Mouse (Mus musculus): ENCODE measurements around the gene Mex3a.

Gene Mex3a

DNA sequence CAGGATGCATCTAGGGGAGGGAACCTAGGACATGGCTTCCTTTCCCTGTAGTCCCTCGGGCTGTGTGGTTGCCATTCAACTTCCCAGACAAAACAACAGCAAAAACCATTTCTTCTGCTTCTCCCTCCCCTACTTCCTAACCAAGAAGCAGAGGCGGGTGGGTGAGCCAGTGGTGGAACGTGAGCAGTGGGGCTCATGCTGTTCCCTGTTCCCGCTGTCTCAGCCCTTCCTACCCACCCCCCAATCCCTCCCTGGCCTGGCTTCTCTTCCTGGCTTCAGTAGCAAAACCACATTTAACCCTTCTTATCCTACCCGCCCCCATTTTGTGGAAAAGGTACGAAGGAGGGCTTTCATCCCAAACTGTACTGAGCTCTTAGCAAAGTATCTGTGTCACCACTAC lies 27.1 kb upstream of the Mex3a start:
- in situ Hi-C loops (cut with MboI, MseI), result no loop called here

DNA sequence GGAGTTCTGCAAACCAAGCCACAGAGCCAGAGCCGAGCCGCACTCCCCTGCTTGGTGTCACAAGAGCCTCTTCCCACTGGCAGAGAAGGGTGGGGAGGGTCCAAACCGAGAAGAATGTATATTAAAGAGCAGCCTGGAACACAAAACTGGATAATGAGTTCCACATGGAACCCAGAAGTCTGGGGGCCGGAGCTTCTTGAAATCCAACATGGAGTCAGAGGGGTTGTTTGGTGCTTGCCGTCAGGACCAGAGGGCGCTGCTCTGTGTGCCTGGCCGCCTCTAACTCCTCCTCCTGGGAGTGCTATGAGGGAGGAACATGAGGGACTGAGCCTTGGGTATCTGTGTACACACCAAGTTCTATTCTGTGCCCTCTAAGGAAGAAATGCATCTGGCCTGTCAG lies 26.4 kb upstream of the Mex3a start:
- in situ Hi-C loops (cut with MboI, MseI), result no loop called here

DNA sequence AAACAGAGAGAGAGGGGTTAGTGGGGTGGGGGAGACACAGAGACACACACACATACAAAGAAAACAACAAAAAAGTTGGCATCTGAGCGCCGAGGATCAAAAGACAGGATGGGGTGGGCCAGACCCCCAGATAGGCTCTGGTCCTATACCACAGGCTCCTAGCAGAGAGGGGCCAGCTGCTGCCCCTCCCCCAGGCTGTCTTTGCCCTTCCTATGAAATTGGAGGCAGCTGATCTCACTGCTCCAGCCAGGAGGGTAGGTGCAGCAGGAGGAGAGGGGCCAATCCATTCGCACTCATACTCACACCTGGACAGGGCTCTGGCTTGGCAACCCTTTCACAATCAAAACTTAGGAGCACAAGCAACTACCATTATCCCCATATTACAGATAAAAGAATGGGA lies 22.9 kb upstream of the Mex3a start:
- in situ Hi-C loops (cut with MboI, MseI), result no loop called here

DNA sequence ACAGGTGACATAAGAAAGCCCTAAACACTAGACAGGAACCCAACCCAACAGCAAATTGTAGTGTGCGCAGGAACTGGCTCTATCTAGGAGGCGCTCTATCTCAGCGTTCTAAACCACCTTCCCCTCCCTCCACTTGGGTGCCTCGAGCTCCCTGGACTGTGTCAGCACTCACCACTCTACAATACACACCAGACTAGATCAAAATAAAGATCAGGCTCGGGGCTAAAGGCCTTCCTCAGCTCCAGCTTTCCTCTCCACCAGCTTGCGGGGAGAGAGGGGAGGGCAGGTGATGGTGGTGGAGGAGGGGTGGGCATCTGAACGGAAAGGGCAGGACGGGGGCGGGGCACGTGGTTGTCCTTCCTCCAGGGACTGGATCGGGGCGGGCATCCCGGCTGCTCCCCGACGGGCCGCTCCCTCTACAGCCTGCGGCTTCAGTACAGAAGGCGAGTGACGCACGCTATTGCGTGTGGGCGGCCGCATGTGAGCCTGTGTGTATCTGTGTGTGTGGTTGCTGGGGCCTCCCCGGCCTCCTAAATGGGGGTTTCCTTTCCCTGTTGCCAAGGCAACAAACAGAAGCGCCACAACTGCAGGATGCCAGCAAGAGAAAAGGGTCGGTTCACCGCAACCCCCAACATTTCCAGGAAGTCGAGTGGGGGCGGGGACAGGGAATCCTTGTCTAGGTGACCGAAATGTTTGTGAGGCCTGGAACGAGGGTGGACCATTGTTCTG lies 22.3 kb upstream of the Mex3a start, which contains the start of gene Lmna:
Lmna (minus strand) TSS at position 265 of the 729 bp plus-strand sequence.
- in situ Hi-C loops (cut with MboI, MseI), result loop anchor here (10.0 kb wide), 1 partner anchor 885 kb away; the partner anchor contains the start of gene Zbtb7b

DNA sequence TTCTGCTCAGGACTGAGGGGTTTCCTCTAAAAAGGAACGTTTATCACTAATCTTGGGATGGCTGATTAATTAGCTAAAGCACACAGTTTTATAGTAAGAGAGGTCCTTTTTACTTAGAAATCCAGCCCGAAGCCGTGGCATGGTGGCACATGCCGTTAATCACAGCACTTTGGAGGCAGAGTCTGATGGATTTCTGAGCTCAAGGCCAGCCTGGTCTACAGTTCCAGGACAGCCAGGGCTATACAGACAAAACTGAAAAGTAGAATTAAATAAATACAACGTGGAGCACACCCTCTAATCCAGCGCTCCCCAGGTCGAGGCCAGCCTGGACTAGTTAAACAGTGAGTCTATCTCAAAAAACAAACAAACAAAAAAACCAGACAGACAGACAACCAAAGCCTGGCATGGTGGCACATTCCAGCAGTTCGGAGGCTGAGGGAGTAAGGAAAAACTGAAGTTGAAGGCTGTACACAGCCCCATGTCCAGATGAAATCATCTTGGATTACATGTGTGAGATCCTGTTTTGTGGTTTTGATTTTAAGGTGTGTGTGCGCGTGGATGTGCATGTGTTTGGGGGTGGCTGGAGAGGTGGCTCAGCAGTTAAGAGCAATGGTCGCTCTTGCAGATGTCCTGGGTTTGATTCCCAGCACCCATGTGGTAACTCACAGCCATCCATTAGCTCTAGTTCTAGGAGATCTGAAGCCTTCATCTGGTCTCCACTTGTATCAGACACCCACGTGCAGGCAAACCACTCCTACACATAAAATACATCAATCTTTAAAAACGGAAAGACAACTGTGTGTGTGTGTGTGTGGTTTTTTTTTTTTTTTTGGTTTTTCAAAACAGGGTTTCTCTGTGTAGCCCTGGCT lies 21.5 kb upstream of the Mex3a start:
- in situ Hi-C loops (cut with MboI, MseI), result loop anchor here (10.0 kb wide), 1 partner anchor 884 kb away; the partner anchor contains the start of gene Zbtb7b

DNA sequence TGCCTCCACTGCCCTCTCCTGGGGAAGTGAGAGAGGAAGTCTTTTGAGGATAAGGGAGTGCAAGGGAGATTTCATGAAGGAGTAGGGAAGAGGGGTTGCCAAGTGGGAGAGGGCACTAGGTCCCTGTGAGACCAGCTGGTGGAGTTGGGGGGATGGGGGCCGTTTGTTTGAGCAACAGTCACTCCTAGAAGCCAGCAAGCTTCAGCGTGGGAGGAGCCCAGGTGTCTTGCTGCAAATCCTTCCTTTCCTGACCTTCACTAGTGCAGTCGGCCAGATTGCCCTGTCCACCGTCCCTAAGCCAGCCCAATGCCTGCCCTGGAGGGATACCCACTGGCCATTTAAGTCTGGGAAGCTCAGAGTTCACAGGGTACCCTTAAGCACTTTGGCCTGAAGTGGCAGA lies 20.6 kb upstream of the Mex3a start:
- in situ Hi-C loops (cut with MboI, MseI), result loop anchor here (10.0 kb wide), 1 partner anchor 883 kb away; the partner anchor contains the start of gene Zbtb7b

DNA sequence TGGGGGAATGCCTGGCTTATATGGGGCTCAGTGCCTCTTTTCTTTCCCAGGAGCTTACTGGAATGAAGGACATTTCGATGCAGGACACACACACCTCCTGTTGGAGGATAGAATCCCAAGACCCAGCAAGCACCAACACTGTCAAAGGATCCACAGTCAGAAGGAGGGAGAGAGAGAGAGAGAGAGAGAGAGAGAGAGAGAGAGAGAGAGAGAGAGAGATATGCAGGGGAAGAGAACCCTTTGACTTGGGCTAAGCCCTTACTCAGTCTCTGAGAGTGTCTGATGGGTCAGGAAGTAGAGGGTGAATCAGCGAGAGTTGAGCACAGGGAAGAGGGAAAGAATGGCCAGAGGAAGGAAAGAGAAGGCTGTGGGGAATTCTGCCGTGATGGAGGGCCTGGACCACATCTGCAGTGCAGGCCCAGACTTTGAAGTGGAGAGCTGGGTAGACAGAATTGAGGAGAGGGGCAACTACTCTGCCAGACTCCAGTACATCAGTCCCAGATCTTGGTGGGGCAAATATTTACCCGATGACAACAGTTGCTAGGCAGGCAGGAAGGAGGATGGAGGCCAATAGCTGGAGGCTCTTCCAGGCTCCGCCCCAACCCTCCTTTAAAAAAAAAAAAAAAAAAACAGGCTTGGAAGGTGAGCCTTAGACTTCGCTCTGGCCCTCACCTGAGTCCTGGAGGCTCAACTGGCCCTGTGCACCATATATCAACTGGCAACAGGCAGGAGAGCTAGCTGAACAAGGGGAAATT lies 19.9 kb upstream of the Mex3a start:
- in situ Hi-C loops (cut with MboI, MseI), result loop anchor here (10.0 kb wide), 1 partner anchor 882 kb away; the partner anchor contains the start of gene Zbtb7b

DNA sequence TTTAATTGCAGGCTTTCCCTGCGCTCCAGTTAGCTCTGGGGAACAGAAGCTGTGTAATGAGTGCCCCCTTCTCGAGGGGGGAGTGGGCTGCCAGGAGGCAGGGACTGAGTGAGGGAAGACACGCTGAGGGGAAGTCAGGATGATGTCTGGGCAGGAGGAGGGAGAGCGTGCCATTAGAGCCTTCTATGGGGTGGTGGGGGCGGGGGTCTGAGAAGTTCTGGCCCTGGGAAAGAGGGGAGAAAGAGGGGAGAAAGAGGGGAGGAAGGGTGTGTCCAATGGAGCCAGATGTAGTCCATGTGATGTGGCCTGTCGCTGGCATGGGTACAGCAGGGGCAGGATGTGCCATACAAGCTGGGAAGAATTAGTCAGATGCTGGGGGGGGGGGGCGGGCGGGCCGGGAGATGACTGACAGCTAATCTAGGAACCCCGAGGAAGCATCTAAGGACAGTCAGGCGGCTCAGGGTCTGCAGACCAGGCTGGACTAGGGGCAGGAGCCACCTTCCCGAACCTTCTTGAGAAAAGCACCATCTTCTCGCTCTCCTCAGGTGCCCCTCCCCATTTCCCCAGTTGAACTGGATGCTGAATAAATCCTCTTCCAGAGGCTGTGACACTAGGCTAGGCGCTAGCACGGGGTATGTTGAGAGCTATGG lies 19.2 kb upstream of the Mex3a start:
- in situ Hi-C loops (cut with MboI, MseI), result loop anchor here (10.0 kb wide), 1 partner anchor 882 kb away; the partner anchor contains the start of gene Zbtb7b

DNA sequence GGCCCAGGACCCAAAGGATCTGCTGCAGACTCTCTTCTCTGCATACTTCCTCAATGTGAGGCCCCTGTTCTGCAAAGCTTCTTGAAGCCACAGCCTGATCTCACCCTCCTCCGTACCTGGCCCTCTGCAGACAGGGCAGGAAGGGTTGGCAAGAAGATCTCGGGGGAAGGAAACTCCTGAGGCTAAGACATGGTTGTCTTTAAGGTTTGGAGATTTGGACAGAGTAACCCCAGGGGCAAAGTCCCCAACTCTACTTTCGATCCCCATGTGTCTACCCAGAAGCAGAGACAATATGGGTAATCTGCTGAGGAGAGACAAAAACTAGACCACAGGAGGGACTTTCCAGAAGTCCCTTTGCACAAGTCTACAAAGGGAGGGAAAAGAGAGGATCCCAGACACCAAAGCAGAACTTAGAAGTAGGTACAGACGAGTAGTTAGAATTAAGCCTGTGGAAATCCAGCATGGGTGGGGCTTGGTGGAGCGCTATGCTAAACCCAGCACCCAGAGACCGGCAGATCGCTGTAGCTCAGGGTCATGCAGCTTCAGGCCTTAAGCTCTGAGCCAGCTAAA lies 18.6 kb upstream of the Mex3a start:
- in situ Hi-C loops (cut with MboI, MseI), result loop anchor here (10.0 kb wide), 1 partner anchor 881 kb away; the partner anchor contains the start of gene Zbtb7b

DNA sequence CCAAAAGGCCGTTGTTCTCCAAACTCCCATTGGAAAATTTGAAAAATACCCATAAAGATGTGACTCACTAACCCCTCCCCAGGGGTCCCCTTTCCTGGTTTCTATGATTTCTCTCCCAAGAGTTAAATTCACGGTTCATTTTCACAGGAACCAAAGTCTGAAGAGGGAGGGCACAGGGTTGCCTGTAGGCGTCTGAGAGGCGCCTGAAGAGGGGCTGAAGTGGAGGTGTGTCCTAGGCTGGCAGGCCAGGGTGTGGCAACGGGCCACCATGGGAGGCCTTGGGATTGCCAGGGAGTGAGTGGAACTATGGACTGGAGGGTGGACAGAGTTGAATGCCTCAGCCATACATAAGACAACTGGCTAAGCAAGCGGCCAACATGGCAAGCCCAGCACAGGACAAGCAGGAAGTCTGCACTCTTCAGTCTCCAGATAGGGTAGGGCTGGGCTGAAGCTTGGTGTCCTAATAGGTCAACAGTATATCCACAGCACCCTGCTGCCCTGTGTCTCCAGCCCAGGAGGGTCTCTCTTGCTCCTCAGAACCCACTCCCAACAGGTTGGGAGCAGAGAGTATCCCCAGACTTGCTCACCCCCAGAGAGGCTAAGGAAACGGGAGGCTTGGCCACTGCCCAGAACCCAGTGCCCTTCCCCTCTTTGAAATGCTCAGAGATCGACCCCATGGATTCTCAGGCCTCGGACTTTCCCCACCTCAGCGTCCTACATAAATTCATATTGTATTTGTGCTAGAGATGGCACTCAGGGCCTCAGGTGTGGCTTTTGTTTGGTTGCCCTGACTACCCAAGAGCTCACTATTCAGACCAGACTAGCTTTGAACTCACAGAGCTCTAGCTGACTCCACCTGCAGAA lies 17.7 kb upstream of the Mex3a start:
- in situ Hi-C loops (cut with MboI, MseI), result loop anchor here (10.0 kb wide), 1 partner anchor 880 kb away; the partner anchor contains the start of gene Zbtb7b

DNA sequence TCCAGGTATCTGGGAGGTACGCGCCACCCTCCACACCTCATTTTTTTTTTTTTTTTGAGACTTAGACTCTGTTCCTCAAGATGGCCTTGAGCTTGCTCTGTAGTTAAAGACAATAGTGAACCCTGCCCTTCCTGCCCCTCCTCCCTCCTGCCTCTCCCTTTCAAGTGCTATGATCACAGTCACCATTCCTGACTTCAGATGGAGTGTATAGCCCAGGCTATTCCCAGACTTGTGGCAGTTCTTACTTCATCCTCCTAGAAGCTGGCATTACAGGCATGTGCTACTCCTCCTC lies 17.2 kb upstream of the Mex3a start:
- in situ Hi-C loops (cut with MboI, MseI), result loop anchor here (10.0 kb wide), 1 partner anchor 880 kb away; the partner anchor contains the start of gene Zbtb7b

DNA sequence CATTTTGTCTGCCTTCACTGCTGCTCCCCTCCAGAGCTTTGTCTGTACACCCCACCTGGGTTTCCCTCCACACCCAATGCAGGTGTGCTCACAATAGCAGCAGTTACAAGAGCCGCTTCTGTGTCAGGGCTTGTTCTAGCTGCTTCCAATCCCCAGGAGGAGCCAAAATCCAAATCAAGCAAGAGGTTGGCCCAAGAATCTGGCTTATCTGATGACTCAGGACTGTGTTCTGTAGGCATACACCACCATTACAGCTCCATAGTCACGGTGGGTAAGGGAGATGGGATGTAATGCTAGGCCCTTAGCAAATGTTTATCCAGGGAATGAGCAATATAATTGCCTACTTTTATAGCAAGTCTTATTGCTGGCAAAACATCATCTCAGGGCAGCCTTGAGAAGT lies 15.8 kb upstream of the Mex3a start:
- in situ Hi-C loops (cut with MboI, MseI), result loop anchor here (10.0 kb wide), 1 partner anchor 878 kb away; the partner anchor contains the start of gene Zbtb7b

DNA sequence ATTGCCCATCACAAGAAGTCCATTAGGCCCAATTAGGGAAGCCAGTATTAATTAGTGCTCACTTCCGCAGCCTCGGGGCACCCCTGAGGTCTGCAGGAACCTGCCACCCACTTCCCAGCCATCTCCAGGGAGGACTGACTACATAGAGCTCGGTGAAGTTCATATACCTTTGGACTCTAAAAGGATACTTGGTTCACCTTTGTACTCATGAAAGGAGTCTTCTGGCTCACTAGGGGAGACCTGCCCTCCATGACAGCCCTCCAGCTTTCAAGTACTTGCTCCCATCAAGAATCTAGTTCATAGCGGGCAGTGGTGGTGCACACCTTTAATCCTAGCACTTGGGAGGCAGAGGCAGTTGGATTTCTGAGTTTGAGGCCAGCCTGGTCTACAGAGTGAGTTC lies 13.8 kb upstream of the Mex3a start:
- in situ Hi-C loops (cut with MboI, MseI), result loop anchor here (10.0 kb wide), 1 partner anchor 876 kb away; the partner anchor contains the start of gene Zbtb7b

DNA sequence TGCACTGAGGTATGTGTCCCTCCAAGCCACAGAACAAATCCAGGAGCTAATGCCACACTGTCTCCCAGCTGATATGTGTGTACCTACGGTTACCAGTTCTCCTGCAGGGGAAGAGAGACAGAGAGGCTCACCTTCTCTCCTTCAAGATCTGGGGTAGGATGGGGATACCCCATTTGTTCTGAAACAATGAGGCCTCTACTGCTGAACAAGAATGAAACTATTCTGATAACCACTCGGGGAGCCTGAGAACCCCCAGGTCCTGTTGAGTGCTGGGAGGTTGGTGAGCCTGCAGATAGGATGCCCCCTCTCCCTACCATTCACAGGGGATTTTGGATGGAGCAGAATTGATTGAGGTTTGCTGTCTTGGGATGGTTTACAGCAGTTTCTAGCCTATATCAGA lies 12.1 kb upstream of the Mex3a start:
- in situ Hi-C loops (cut with MboI, MseI), result loop anchor here (5.0 kb wide), 2 partner anchors 33 to 108 kb away; partner anchors contain the start of gene Pmf1

DNA sequence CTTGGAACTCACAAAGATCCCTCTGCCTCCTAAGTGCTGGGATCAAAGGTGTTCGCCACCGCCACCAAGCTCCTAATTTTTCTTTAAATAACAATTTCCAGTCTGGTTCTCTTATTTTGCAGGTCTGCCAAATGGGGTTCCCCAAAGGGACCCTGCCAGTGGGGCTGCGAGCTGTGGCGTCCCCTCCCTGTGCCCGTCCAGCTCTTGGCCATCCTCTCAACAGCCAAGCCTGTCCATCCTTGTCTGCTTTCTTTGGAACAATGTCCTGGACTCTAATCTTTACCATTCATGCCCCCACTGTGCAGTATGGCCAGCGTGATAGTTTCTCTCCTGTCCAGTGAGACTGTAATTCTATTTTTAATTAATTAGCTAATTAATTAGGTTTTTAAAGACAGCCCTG lies 11.0 kb upstream of the Mex3a start:
- in situ Hi-C loops (cut with MboI, MseI), result loop anchor here (5.0 kb wide), 2 partner anchors 34 to 109 kb away; partner anchors contain the start of gene Pmf1

DNA sequence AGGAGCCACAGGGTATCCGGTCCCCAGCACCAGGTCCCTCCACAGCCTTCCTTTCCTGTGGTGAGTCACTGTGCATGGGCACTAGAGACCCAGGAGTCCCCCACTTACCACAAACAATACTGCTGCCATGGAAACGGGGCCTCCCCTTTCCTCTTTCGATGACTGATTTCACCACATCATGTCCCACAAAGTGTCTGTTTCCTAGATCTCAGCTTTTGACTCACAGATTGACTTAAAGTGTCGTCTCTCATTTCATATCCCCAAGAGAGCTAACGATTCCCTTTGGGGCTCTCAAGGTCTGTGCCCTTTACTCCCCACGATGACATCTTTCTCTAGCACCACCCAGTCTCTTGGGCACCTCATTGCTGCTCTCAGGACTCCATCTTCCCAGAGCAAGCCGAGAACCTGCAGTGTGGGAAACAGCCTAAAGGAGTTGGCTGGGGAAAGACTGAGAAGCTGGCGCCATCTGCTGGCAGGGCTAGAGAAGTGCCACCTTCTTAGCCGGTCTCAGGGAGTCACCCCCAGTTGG lies 10.3 kb upstream of the Mex3a start:
- in situ Hi-C loops (cut with MboI, MseI), result loop anchor here (5.0 kb wide), 2 partner anchors 35 to 110 kb away; partner anchors contain the start of gene Pmf1

DNA sequence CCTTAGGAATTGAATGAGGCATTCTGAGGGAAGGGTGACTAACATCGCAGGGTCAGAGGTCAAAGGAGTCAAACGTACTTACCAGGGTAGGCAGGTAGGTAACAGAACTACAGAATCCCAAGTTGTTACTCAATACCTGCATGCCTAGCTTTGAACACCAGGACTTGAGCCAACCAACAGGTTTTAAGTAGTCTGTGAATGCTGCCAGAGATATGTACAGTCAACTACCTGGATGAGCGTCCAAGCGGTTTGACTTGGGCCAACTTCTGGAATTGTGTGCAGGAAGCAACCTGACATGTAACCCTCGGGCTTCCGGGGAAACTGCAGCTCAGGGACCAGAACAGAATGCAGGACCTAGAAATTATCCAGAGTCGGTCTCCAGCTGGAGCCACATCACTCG lies 9.2 kb upstream of the Mex3a start:
- in situ Hi-C loops (cut with MboI, MseI), result loop anchor here (5.0 kb wide), 2 partner anchors 36 to 111 kb away; partner anchors contain the start of gene Pmf1

DNA sequence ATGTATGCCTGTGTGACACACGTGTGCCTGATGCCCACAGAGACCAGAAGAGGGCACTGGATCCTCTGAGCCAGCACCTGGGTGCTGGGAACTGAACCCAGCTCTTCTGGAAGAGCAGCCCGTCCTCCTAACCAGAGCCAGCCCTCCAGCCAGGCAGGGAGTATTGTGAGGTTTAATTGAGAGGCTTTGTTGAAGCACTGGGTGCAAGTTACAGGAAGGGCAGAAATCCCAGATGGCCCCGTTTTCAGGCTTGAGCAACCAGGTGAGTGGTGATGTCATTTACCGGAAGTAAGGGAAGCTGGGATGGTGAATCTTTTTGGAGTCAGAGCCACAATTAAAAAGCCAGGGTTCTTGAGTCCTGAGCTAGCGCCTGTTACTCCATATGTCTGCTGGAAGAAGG lies 7.2 kb upstream of the Mex3a start:
- in situ Hi-C loops (cut with MboI, MseI), result no loop called here
